Mouse (Mus musculus) cerebellum, adult 8-10 months (tissue): ENCODE data around the gene Mief2.

ENCODE experiments used
- DNase-seq: peaks from one replicate; pipeline ENCODE4 v3.0.0; 2022

Mief2 gene

GRCm38 (mm10) chr11:60728260-60728761 lies at the start of gene Mief2:
Mief2 (plus strand) TSS chr11:60728398.
- DNase-seq, result peak; percentile 94

GRCm38 (mm10) chr11:60696165-60696564 lies 32.0 kb upstream of the Mief2 start:
- no peak for DNase-seq

- peak; percentile 9 for DNase-seq
Observed at GRCm38 (mm10) chr11:60697561-60697960, 30.6 kb upstream of the Mief2 start.

GRCm38 (mm10) chr11:60698806-60699523 lies 29.2 kb upstream of the Mief2 start:
- peak; percentile 41 for DNase-seq

- DNase-seq, result peak; percentile 84
Observed at GRCm38 (mm10) chr11:60699524-60700075, 28.6 kb upstream of the Mief2 start, which contains the start of gene Llgl1. Llgl1 (plus strand) TSS chr11:60699723.

GRCm38 (mm10) chr11:60700320-60701185 lies 27.6 kb upstream of the Mief2 start:
- peak; percentile 22 for DNase-seq

GRCm38 (mm10) chr11:60701611-60702010 lies 26.6 kb upstream of the Mief2 start:
- DNase-seq, result peak; percentile 24

- peak; percentile 61 for DNase-seq
Observed at GRCm38 (mm10) chr11:60703131-60703530, 25.1 kb upstream of the Mief2 start.

GRCm38 (mm10) chr11:60704023-60704880 lies 23.9 kb upstream of the Mief2 start:
- peak; percentile 12 for DNase-seq

GRCm38 (mm10) chr11:60705255-60705654 lies 22.9 kb upstream of the Mief2 start:
- no peak for DNase-seq

- DNase-seq, result peak; percentile 4
Observed at GRCm38 (mm10) chr11:60706076-60706475, 22.1 kb upstream of the Mief2 start.

GRCm38 (mm10) chr11:60706696-60707480 lies 21.3 kb upstream of the Mief2 start:
- DNase-seq, result peak; percentile 8

- peak; percentile 20 for DNase-seq
Observed at GRCm38 (mm10) chr11:60707672-60708071, 20.5 kb upstream of the Mief2 start.

- peak; percentile 2 for DNase-seq
Observed at GRCm38 (mm10) chr11:60708631-60709030, 19.6 kb upstream of the Mief2 start.

GRCm38 (mm10) chr11:60709481-60710465 lies 18.4 kb upstream of the Mief2 start:
- DNase-seq, result peak; percentile 3

GRCm38 (mm10) chr11:60711218-60711617 lies 17.0 kb upstream of the Mief2 start:
- no peak for DNase-seq

GRCm38 (mm10) chr11:60712040-60712439 lies 16.2 kb upstream of the Mief2 start:
- no peak for DNase-seq

GRCm38 (mm10) chr11:60712639-60713255 lies 15.5 kb upstream of the Mief2 start:
- no peak for DNase-seq

GRCm38 (mm10) chr11:60715833-60716232 lies 12.4 kb upstream of the Mief2 start:
- DNase-seq, result no peak

GRCm38 (mm10) chr11:60719263-60719662 lies 8.9 kb upstream of the Mief2 start:
- DNase-seq, result no peak
